Mouse (Mus musculus) lung, adult 18-20 months (tissue): Measurements from ENCODE around the gene Olfr739.

ENCODE experiments used
- DNase-seq, 2 experiments: peaks; one replicate each; pipeline ENCODE4 v3.0.0; 2022; ENCODE audit warnings: mixed read lengths in 2 of 2

Olfr739 gene

GRCm38 (mm10) chr14:50418326-50418725 is at the start of gene Olfr739:
Gene Olfr739 (plus strand): TSS chr14:50418626.
- no peak for DNase-seq

- no peak for DNase-seq
Observed at GRCm38 (mm10) chr14:50380863-50381262, 37.6 kb upstream of the Olfr739 start, which contains the start of gene Olfr736. Gene Olfr736 (plus strand): TSS chr14:50381163.

- no peak for DNase-seq
Observed at GRCm38 (mm10) chr14:50407268-50407667, 11.2 kb upstream of the Olfr739 start, which contains the start of gene Olfr738. Gene Olfr738 (plus strand): TSS chr14:50407568.

GRCm38 (mm10) chr14:50445245-50445644 is 26.8 kb downstream of the Olfr739 start, which contains the start of gene Olfr740:
Gene Olfr740 (plus strand): TSS chr14:50445545.
- no peak for DNase-seq

- no peak for DNase-seq
Observed at GRCm38 (mm10) chr14:50472438-50472837, 54.0 kb downstream of the Olfr739 start, which contains the start of gene Olfr741. Gene Olfr741 (plus strand): TSS chr14:50472738.
